Mouse (Mus musculus): ENCODE measurements around the gene Leprot. TPM values are rescaled to one million over a fixed set of nuclear protein-coding genes. Genes with fewer than 3 reads are reported as not detected.
A peak's percentile ranks its signal among the peaks of the same experiment; 100 is the strongest.

Gene Leprot
- total RNA-seq, 2 experiments from 2014 or later: 53.0 to 55.1 TPM

GRCm38 (mm10) chr4:101664766-101665165 is 17.2 kb downstream of the Leprot start:
- no peak for DNase-seq

GRCm38 (mm10) chr4:101669161-101669560 is 21.6 kb downstream of the Leprot start:
- DNase-seq: no peak

DNA sequence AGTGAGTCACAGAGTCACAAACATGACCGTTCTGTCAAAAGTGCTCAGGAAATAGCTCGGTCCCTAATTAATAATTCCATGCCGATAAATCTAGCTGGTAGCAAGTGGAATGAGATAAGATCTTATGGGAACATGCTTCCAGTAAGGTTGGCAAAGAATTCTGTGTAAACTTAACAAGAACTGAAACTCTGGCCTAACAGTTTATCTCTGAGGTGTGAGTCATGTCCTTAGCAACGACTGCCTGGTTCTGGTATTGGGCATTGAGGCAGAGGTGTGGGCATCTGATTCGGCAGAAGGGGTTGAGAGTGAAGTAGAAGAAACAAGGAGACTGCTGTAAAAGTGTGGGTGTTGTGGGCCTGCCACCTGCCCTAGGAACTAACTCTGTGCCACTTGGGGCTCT is 22.3 kb downstream of the Leprot start:
- no peak for DNase-seq

GRCm38 (mm10) chr4:101674790-101675189 is 27.3 kb downstream of the Leprot start:
- DNase-seq: no peak

DNA sequence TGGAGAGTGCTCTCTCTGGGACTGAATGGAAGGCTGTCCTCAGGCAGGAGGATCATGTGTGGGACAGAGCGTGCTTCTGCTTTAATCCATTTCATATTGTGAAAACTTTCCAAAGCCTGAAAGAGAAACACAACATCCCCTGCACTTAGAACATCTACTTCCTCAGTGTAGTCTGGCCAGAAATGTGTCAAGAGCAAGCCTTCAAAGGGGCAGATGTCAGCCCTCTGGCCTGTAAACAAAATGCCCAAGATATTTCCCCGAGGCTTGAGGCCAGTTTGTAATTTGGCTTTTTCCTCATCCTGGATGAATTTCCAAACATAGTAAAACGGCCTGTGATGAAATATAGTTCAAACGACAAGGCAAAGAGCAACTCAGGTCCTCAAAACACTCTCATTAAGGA is 28.2 kb downstream of the Leprot start:
- DNase-seq: peak; percentile 21

- no peak for DNase-seq
Measured at GRCm38 (mm10) chr4:101682620-101683019, 35.1 kb downstream of the Leprot start.

GRCm38 (mm10) chr4:101683086-101683485 is 35.6 kb downstream of the Leprot start:
- DNase-seq: no peak

- DNase-seq: no peak
Measured at GRCm38 (mm10) chr4:101684821-101685220, 37.3 kb downstream of the Leprot start.

- DNase-seq: no peak
Measured at GRCm38 (mm10) chr4:101686227-101686810, 38.8 kb downstream of the Leprot start.

- DNase-seq: no peak
Measured at GRCm38 (mm10) chr4:101689241-101689640, 41.7 kb downstream of the Leprot start.

DNA sequence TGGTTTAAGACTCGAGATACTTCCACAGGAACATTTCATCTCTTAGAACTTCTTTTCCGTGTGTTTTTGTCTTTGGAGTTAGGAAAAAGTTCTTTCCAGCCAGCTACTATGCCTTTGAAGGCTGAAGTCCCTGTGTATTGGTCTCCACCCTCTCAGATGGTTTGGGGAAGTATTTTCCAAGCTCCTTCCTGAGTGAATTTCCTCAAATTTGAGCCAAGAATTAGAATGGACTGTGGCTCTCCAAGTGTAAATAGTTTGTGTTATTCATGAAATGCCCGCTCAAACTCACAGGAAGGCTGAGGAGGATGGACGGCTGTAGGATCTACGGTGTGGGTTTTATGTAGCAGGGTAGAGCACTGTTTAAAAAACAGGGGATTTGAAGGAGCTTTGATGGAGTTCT is 42.1 kb downstream of the Leprot start:
- no peak for DNase-seq

DNA sequence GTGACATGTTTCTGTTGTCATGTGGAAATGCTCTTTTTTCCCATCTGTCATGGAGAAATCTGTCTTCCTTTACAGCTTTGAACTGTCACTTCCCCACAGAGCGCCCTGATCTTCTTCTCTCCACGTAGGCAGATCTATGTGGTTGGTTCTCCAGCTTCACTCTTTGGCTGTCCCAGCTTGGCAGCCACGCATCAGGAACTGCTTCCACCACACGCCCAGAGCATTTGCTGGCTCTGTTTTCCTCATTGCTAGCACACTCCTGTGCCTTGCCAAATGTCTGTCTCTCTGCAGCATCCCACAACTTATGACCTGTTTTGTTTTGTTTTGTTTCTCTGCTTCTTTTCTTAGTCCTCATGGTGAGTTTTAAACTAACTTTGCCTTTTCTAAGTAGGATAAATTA is 45.4 kb downstream of the Leprot start:
- no peak for DNase-seq

- no peak for DNase-seq
Measured at GRCm38 (mm10) chr4:101694529-101694928, 47.0 kb downstream of the Leprot start.

GRCm38 (mm10) chr4:101697236-101697635 is 49.7 kb downstream of the Leprot start:
- no peak for DNase-seq

GRCm38 (mm10) chr4:101699423-101699822 is 51.9 kb downstream of the Leprot start:
- no peak for DNase-seq

- DNase-seq: no peak
Measured at GRCm38 (mm10) chr4:101700892-101701640, 53.5 kb downstream of the Leprot start.

DNA sequence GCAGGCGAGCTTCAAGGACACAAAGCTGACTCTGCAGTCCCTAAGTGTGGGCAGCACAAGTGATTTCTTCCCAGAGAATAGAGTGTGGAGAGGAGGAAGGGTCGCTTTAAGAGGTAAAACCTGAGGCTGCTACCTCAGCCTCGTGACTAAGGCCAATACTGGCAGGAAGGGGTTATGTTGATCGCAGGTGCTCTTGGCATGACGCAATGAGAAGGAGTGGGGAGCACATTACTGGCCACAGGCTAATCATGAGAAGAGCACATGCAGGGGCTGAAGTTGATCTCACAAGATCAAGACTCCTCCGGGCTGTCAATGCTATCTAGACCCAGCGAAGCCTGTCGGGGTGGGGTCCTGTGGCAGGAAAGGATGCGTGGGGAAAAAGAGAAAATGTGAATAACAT is 57.8 kb downstream of the Leprot start:
- DNase-seq: no peak

DNA sequence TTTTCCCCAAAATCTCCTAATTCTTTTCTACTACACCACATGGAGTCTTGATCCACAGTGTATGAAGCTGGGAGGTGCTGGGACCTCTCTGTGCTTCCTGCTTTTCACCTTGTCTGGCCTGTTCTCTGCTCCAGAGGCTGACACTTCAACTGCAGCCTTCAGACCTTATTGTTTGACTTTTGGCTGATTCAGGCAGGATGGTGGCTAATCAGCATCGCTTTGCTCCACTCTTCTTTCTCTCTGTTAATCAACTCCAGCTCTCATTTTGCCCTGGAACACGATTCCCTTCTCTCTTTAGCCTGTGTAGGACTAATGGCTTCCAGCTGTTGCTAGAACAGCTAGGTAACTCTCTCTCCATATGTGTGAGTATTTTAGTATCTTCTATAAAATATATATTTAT is 59.7 kb downstream of the Leprot start:
- DNase-seq: no peak

DNA sequence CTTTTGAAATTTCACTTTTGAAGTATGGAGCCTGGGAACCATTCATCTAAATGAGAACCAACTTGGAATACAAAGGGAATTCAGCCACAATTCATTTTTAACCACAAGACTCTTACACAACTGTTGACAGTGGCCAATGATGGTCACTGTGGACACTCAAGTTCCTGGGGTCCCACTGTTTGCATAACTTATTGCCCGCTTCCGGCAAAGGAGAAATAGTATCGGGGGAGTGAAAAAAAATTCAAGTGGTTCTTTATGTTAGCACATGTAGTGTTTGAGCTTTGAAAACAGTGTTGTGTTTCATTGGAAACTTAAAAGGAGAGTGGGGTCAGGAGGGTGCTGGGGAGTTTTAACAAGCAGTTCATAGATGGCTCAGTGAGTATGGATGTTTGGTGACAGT is 60.4 kb downstream of the Leprot start:
- no peak for DNase-seq

Other genes starting within 250 kb of the Leprot start
- gene Ak4, start 228.4 kb upstream of the Leprot start, total RNA-seq (2021): 10 to 100 TPM; 16.2 to 17.4 TPM
- gene Dnajc6, start 151.1 kb upstream of the Leprot start, total RNA-seq (2021): under 1 TPM; 0.48 to 0.52 TPM
- 10 to 100 TPM; 13.3 to 16.3 TPM for gene Lepr, start 69.7 kb downstream of the Leprot start, total RNA-seq (2021)
- gene B020004J07Rik, start 196.3 kb downstream of the Leprot start, total RNA-seq (2021): not detected
- gene C130073F10Rik, start 246.1 kb downstream of the Leprot start, total RNA-seq (2021): not detected